Mouse (Mus musculus) spleen, adult 18-20 months (tissue): ENCODE measurements around the gene Shroom3.

Source experiments
- DNase-seq, 2 experiments: peaks; one replicate each; pipeline ENCODE4 v3.0.0; 2022; ENCODE audit warnings: mixed read lengths in 2 of 2

Shroom3 gene

GRCm38 (mm10) chr5:92759156-92759745 lies 76.0 kb downstream of the Shroom3 start:
- DNase-seq = no peak

DNA sequence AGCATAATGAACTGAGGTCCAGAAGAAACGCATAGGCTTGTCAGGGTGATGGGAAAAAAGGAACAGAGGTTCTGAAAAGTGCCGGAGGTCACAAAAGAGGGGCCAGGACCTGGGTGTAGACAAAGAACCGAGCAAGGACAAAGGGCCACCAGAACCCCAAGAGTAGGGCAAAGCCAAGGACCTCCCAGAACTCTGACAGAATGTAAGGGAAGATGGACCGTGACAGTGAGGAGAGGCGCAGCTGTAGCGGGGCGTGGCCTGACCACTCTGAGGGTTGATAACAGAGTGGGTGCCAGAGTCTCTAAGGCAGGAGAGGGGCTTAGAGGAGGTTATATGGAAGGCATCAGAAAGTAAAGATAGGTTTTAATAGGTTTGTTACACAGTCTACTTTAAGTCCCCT lies 77.3 kb downstream of the Shroom3 start:
- no peak for DNase-seq

GRCm38 (mm10) chr5:92761615-92762353 lies 78.5 kb downstream of the Shroom3 start:
- DNase-seq = no peak

GRCm38 (mm10) chr5:92762425-92762824 lies 79.2 kb downstream of the Shroom3 start:
- DNase-seq = no peak

GRCm38 (mm10) chr5:92763546-92763952 lies 80.3 kb downstream of the Shroom3 start:
- DNase-seq = no peak

DNA sequence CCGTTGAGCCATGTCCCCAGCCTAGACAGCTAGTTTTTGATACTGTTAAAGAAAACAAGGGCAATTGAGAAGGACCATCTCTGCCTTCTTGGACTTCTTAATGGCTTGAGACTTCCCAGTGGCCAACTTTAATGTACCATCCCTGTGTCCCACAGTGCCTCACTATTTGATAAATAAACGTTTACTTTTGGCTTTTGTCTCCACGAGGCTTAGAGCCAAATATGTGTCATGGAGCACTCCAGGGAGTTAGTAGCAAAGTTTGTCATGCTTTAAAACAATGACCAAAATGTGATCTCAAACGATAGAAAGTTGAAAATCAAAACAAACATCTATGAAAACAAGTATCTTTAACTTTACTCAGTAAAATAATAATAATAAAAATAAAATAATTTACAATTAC lies 83.1 kb downstream of the Shroom3 start:
- no peak for DNase-seq

- no peak for DNase-seq
Measured at GRCm38 (mm10) chr5:92767194-92767777, 84.1 kb downstream of the Shroom3 start.

GRCm38 (mm10) chr5:92767857-92768291 lies 84.6 kb downstream of the Shroom3 start:
- no peak for DNase-seq

- DNase-seq = no peak
Measured at GRCm38 (mm10) chr5:92773821-92774220, 90.6 kb downstream of the Shroom3 start.

- DNase-seq = no peak
Measured at GRCm38 (mm10) chr5:92774419-92774818, 91.2 kb downstream of the Shroom3 start.

- no peak for DNase-seq
Measured at GRCm38 (mm10) chr5:92774893-92775292, 91.7 kb downstream of the Shroom3 start.

DNA sequence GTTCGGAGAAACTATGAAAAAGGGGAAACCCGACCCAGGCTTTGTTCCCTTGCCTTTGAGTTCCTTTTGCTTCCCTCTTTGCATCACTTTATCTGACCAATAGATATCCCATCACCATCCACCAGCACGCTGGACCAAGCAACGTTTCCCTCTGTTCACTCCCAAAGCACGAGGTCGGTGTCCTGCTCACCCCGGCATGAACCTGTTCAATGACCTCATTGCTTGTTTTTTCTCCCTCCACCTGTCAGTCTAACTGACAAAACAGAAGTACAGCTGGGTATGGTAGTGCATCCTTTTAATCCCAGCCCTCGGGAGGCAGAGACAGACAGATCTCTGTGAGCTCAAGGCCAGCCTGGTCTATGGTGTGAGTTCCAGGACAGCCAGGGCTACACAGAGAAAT lies 95.2 kb downstream of the Shroom3 start:
- no peak for DNase-seq

DNA sequence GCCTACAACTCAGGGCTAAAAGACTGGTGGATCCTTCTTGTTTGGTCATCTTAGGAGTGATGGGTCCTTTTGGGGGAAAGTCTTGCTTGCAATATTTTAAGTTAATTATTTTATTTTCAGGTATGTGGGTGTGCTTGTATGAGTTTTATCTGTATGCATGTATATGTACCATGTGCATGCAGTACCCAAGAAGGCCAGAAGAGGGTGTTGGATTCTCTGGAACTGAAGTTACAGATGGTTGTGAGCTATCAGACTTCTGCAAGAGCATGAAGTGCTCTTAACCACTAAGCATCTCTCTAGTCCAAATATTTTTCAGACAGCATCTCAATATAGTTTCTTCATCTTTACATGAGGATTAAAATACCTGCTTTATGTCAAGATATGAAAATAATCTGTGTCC lies 97.8 kb downstream of the Shroom3 start:
- no peak for DNase-seq

GRCm38 (mm10) chr5:92784037-92784860 lies 101.0 kb downstream of the Shroom3 start:
- DNase-seq = no peak

DNA sequence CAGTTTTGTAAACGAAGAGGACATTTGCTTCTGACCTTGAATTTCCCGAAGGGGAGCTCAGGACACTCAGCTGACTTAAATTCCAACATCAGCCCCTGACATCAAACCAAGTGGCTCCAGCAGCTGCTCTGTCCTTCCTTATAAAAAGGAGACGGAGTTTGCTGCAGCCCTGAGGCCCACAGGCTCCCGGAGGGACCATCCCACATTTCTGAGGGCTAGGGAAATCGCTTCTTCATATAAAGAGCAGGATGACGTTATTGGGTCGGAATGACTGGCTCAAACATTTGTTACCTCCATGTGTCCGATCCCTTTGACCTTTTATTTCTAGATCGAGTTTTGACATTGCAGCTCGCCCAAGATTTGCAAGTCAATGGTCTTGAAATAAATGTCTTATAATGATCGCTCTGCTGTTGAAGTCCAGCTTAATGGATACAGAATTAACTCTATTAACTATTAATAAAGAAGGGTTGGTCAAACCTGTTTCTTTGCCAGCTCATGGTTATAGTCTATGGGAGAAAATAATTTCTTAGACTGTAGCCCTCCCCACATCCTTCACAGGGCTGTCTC lies 102.7 kb downstream of the Shroom3 start:
- no peak for DNase-seq

DNA sequence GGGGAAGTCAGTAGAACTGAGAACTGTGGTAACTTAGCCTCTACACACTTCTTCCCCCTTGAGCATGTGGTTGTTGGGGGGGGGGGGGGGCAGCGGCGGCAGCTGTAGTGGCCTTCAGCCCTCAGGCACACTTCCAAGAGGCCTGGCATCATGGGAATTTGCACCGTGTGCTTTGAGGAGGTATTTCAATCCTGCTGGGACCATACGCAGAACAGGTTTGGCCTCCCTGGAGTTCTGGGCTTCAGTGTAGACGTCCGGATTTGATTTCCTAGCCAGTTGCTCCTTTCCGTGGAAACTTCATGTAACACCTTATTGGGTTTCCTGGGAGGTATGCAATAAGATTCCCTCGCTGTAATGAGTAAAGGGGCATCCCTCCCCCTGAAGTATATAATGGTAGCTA lies 105.8 kb downstream of the Shroom3 start:
- no peak for DNase-seq

GRCm38 (mm10) chr5:92796089-92796990 lies 113.1 kb downstream of the Shroom3 start:
- no peak for DNase-seq

- no peak for DNase-seq
Measured at GRCm38 (mm10) chr5:92797981-92798380, 114.7 kb downstream of the Shroom3 start.

GRCm38 (mm10) chr5:92804379-92804778 lies 121.1 kb downstream of the Shroom3 start:
- DNase-seq = no peak

DNA sequence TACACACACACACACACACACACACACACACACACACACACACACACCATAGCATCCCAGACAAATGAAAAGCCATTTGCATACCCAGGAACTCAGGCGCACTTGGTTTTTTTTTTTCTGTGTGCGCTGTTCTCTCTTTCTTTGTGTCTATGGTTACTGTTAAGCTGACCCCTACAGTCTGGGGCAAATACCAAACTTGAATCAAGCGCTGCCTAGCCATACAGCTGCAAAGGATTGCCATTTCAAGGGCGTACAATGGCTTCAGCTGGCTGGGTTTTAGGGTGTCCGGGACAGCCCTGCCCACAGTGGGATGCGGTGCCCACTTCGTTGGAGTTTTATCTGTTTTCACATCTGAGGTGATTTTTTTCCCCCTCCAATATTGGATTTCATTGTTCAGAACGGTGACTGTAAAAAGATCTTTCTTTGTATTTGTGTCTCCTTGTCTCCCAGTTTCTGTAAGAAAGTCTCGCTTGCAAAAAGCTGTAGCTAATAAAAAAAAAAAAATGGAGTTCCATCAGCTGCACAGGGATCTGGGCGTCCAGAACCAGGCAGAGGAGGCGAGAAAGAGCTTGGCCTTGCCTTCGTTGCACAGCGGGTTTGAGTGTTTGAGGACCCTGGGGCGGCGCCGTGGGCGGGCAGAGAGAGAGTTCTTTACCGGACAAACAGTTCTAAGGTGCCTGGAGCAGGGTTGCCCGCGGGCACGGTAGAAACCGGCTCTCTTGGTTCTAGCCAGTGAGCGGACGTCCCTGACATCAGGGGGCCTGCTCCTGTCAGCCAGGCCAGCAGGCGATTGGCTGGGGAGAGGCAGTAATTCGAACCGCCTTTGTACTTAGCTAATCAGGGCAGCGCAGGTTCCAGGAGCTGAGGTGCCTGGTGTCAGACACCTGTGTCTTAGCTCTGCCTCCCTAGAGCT lies 125.5 kb downstream of the Shroom3 start:
- DNase-seq = no peak

GRCm38 (mm10) chr5:92809416-92809750 lies 126.1 kb downstream of the Shroom3 start:
- DNase-seq = no peak
